Mouse (Mus musculus) CH12.LX (cell line): ENCODE results near the gene Flt1. TPM values are rescaled to one million over a fixed set of nuclear protein-coding genes. Genes with fewer than 3 reads are reported as not detected.

Experiments
- DNase-seq: peaks from one replicate; pipeline ENCODE4 v3.0.0-alpha.2; 2013; ENCODE audit errors: extremely low read depth
- H3K27ac ChIP-seq: 2 replicates; pipeline ENCODE4 v1.5.1; 2012; ENCODE audit warnings: low read depth, mild to moderate bottlenecking, control low read depth, moderate library complexity; ENCODE audit not compliant: insufficient read depth
- H3K27me3 ChIP-seq: replicated peaks from 2 replicates; pipeline ENCODE3; 2012; ENCODE audit warnings: inconsistent platforms
- H3K36me3 ChIP-seq, 2 experiments: replicated peaks in 1 of 2; 2 replicates each; pipeline versions ENCODE3 to v1.6.1; 2012; ENCODE audit warnings: inconsistent platforms in 1 of 2, low read length in 1 of 2, mild to moderate bottlenecking in 1 of 2, mixed read lengths in 1 of 2, moderate library complexity in 1 of 2; ENCODE audit not compliant: control insufficient read depth in 1 of 2, insufficient read depth in 1 of 2
- H3K4me1 ChIP-seq, 2 experiments: 2 replicates each; pipeline ENCODE4 v1.6.1; 2012; ENCODE audit warnings: inconsistent platforms in 1 of 2, moderate library complexity in 1 of 2; ENCODE audit not compliant: insufficient read depth in 2 of 2, control insufficient read depth in 1 of 2
- H3K4me2 ChIP-seq: 2 replicates; pipeline ENCODE4 v1.6.1; 2012; ENCODE audit warnings: low read depth, mild to moderate bottlenecking, control low read depth; ENCODE audit not compliant: poor library complexity, insufficient read depth, severe bottlenecking
- H3K4me3 ChIP-seq, 3 experiments: fragments of 150-350 bp in 1 of 3; sonication (generic) in 1 of 3; replicated peaks in 1 of 3; 2 replicates each; pipeline versions ENCODE3 to v1.5.1; 2011 to 2012; ENCODE audit warnings: low read depth in 2 of 3, low read length in 2 of 3, mild to moderate bottlenecking in 2 of 3, moderate library complexity in 2 of 3, control low read depth in 1 of 3, improper control_type of control experiment in 1 of 3, inconsistent platforms in 1 of 3, mixed read lengths in 1 of 3; ENCODE audit not compliant: poor library complexity in 1 of 3
- H3K79me2 ChIP-seq: replicated peaks from 2 replicates; pipeline ENCODE4 v1.6.1; 2012; ENCODE audit warnings: mild to moderate bottlenecking, moderate library complexity; ENCODE audit not compliant: control insufficient read depth, poor library complexity, insufficient read depth, severe bottlenecking; ENCODE audit errors: extremely low read depth
- H3K9ac ChIP-seq: 2 replicates; pipeline ENCODE4 v1.6.1; 2012; ENCODE audit warnings: low read depth, mild to moderate bottlenecking, control low read depth, moderate library complexity; ENCODE audit not compliant: insufficient read depth
- H3K9me3 ChIP-seq: replicated peaks from 2 replicates; pipeline ENCODE3; 2012; ENCODE audit warnings: low read length, inconsistent platforms, mixed read lengths
- CHD1 ChIP-seq: IDR thresholded peaks from 2 replicates; pipeline ENCODE4 v1.6.1; 2012; ENCODE audit warnings: low read depth, low read length, improper control_type of control experiment, inconsistent platforms
- ELF1 ChIP-seq: IDR thresholded peaks from 2 replicates; pipeline ENCODE4 v1.6.1; 2014; ENCODE audit warnings: low read depth, mild to moderate bottlenecking, inconsistent platforms, low read length, improper control_type of control experiment
- ETS1 ChIP-seq: conservative IDR thresholded peaks from 2 replicates; pipeline ENCODE4 v1.6.1; 2012; ENCODE audit warnings: low read depth, mild to moderate bottlenecking, inconsistent platforms, low read length, improper control_type of control experiment, moderate library complexity
- GABPA ChIP-seq: IDR thresholded peaks from 2 replicates; pipeline ENCODE4 v1.6.1; 2012; ENCODE audit warnings: low read depth, low read length, improper control_type of control experiment, inconsistent platforms; ENCODE audit not compliant: insufficient replicate concordance
- HCFC1 ChIP-seq: IDR thresholded peaks from 2 replicates; pipeline ENCODE4 v1.6.1; 2012; ENCODE audit warnings: low read depth, mild to moderate bottlenecking, inconsistent platforms, low read length, improper control_type of control experiment
- IRF4 ChIP-seq: IDR thresholded peaks from 2 replicates; pipeline ENCODE4 v1.6.1; 2014; ENCODE audit warnings: low read depth, mild to moderate bottlenecking, inconsistent platforms, low read length, improper control_type of control experiment
- JUN ChIP-seq: IDR thresholded peaks from 2 replicates; pipeline ENCODE4 v1.6.1; 2011; ENCODE audit warnings: low read depth, mild to moderate bottlenecking, low read length, improper control_type of control experiment, moderate library complexity; ENCODE audit not compliant: insufficient read depth
- JUND ChIP-seq: conservative IDR thresholded peaks from 2 replicates; pipeline ENCODE4 v1.6.1; 2011; ENCODE audit warnings: low read depth, low read length, improper control_type of control experiment
- MAFK ChIP-seq: IDR thresholded peaks from 2 replicates; pipeline ENCODE4 v1.6.1; 2011; ENCODE audit warnings: low read length, improper control_type of control experiment; ENCODE audit not compliant: insufficient replicate concordance
- MEF2A ChIP-seq: IDR thresholded peaks from 2 replicates; pipeline ENCODE4 v1.6.1; 2014; ENCODE audit warnings: low read depth, mild to moderate bottlenecking, inconsistent platforms, low read length, improper control_type of control experiment, borderline replicate concordance
- NELFE ChIP-seq: IDR thresholded peaks from 2 replicates; pipeline ENCODE4 v1.6.1; 2011; ENCODE audit warnings: low read depth, low read length, improper control_type of control experiment
- PAX5 ChIP-seq: IDR thresholded peaks from 2 replicates; pipeline ENCODE4 v1.6.1; 2012; ENCODE audit warnings: low read length, inconsistent platforms, mixed read lengths
- POLR2A ChIP-seq: IDR thresholded peaks from 2 replicates; pipeline ENCODE4 v1.6.1; 2011; ENCODE audit warnings: low read depth, mild to moderate bottlenecking, improper control_type of control experiment, low read length
- POLR2AphosphoS2 ChIP-seq: IDR thresholded peaks from 2 replicates; pipeline ENCODE4 v1.6.1; 2011; ENCODE audit warnings: low read depth, low read length, improper control_type of control experiment
- RAD21 ChIP-seq: IDR thresholded peaks from 2 replicates; pipeline ENCODE4 v1.6.1; 2011; ENCODE audit warnings: low read depth, mild to moderate bottlenecking, low read length, improper control_type of control experiment, moderate library complexity
- RCOR1 ChIP-seq: conservative IDR thresholded peaks from 2 replicates; pipeline ENCODE4 v1.6.1; 2012; ENCODE audit warnings: low read depth, mild to moderate bottlenecking, inconsistent platforms, low read length, improper control_type of control experiment
- SIN3A ChIP-seq: IDR thresholded peaks from 2 replicates; pipeline ENCODE4 v1.6.1; 2012; ENCODE audit warnings: low read length, improper control_type of control experiment, inconsistent platforms
- SMC3 ChIP-seq: IDR thresholded peaks from 2 replicates; pipeline ENCODE4 v1.6.1; 2011; ENCODE audit warnings: low read depth, low read length, improper control_type of control experiment
- TCF12 ChIP-seq: IDR thresholded peaks from 2 replicates; pipeline ENCODE4 v1.6.1; 2014; ENCODE audit warnings: low read depth, mild to moderate bottlenecking, inconsistent platforms, low read length, improper control_type of control experiment
- UBTF ChIP-seq: IDR thresholded peaks from 2 replicates; pipeline ENCODE4 v1.6.1; 2012; ENCODE audit warnings: low read depth, mild to moderate bottlenecking, inconsistent platforms, low read length, improper control_type of control experiment, moderate library complexity
- USF1 ChIP-seq: IDR thresholded peaks from 2 replicates; pipeline ENCODE4 v1.6.1; 2014; ENCODE audit warnings: low read depth, mild to moderate bottlenecking, inconsistent platforms, low read length, improper control_type of control experiment
- ZC3H11A ChIP-seq: IDR thresholded peaks from 2 replicates; pipeline ENCODE4 v1.6.1; 2012; ENCODE audit warnings: low read depth, mild to moderate bottlenecking, inconsistent platforms, low read length, improper control_type of control experiment
- ZKSCAN1 ChIP-seq: IDR thresholded peaks from 2 replicates; pipeline ENCODE4 v1.6.1; 2012; ENCODE audit warnings: low read depth, inconsistent platforms, low read length, improper control_type of control experiment, borderline replicate concordance
- ZMIZ1 ChIP-seq: IDR thresholded peaks from 2 replicates; pipeline ENCODE4 v1.6.1; 2012; ENCODE audit warnings: low read depth, mild to moderate bottlenecking, inconsistent platforms, low read length, improper control_type of control experiment
- ZNF384 ChIP-seq: IDR thresholded peaks from 2 replicates; pipeline ENCODE4 v1.6.1; 2012; ENCODE audit warnings: low read depth, low read length, improper control_type of control experiment, inconsistent platforms
- dilution Hi-C: fragments of 300-500 bp; cut with MboI; formaldehyde crosslinking; loops from 2 replicates; pipeline ENCODE4 v1.14.3; 2020; ENCODE audit warnings: low sequenced_read_pairs; ENCODE audit not compliant: extremely low pct_unique_long_range_greater_than_20kb, extremely low pct_ligation_motif_present
- in situ Hi-C: fragments of 300-500 bp; cut with MboI; formaldehyde crosslinking; loops from 3 replicates; pipeline ENCODE4 v1.14.3; 2019; ENCODE audit warnings: low sequenced_read_pairs, low pct_ligation_motif_present, low pct_unique_long_range_greater_than_20kb, mixed read lengths
- polyA plus RNA-seq: library from polyadenylated mRNA; unstranded; fragments of >175 nt; gene quantifications from 2 replicates; pipeline ENCODE4 v1.2.1, GENCODE M21; 2012; ENCODE audit warnings: low read depth; ENCODE audit not compliant: insufficient read length
- total RNA-seq, 2 experiments: library from RNA; depleted of rRNA; stranded (reverse); fragments of 300-350 nt in 1 of 2; fragments of >200 nt in 1 of 2; gene quantifications; 2 replicates each; pipeline ENCODE4 v1.2.3; 2012 to 2014

Gene Flt1
- total and polyA plus RNA-seq, 3 experiments, result 0.27 to 0.94 (median 0.47) TPM

GRCm38 (mm10) chr5:147704890-147705289 lies 20.9 kb downstream of the Flt1 start:
- in situ Hi-C loops, result no loop called here
- Histone ChIP-seq H3K4me2 (no peak overlapping the region), H3K36me3 (no peaks in the 10 kb centered on the region), H3K9me3 (peaks cover 8% of the 10 kb centered on the region), H3K79me2 (no peaks in the 10 kb centered on the region), H3K4me3 (no peak overlapping the region), H3K27me3 (no peaks in the 10 kb centered on the region), H3K9ac (no peak overlapping the region), H3K4me1 (peaks cover 14 to 44% of the 10 kb centered on the region in 2 experiments), H3K27ac (no peak overlapping the region)
- TF ChIP-seq HCFC1 (no peak), JUN (no peak), TCF12 (no peak), NELFE (no peak), SIN3A (no peak), ZKSCAN1 (no peak), GABPA (no peak), POLR2A (no peak), ZMIZ1 (no peak), ETS1 (no peak), ZC3H11A (no peak), USF1 (no peak), ZNF384 (no peak), RAD21 (no peak), PAX5 (no peak), RCOR1 (no peak), MEF2A (no peak), CHD1 (no peak), ELF1 (no peak)
- DNase-seq, result no peak
- dilution Hi-C loops, result no loop called here

GRCm38 (mm10) chr5:147702423-147702822 lies 23.4 kb downstream of the Flt1 start:
- Histone ChIP-seq H3K4me1 (peaks cover 8 to 46% of the 10 kb centered on the region in 2 experiments), H3K27ac (no peak overlapping the region), H3K9ac (no peak overlapping the region), H3K4me2 (no peak overlapping the region), H3K27me3 (no peaks in the 10 kb centered on the region), H3K36me3 (no peaks in the 10 kb centered on the region), H3K79me2 (no peaks in the 10 kb centered on the region), H3K9me3 (no peaks in the 10 kb centered on the region), H3K4me3 (no peak overlapping the region)
- dilution Hi-C loops, result no loop called here
- DNase-seq, result no peak
- no peak for TF ChIP-seq POLR2AphosphoS2
- TF ChIP-seq IRF4, result no peak
- TF ChIP-seq TCF12, result no peak
- TF ChIP-seq CHD1, result no peak
- no peak for TF ChIP-seq JUND
- TF ChIP-seq ZNF384, result no peak
- TF ChIP-seq MAFK, result no peak
- TF ChIP-seq ZKSCAN1, result no peak
- no peak for TF ChIP-seq RAD21
- TF ChIP-seq GABPA, result no peak
- TF ChIP-seq UBTF, result no peak
- no peak for TF ChIP-seq SMC3
- no peak for TF ChIP-seq ZC3H11A
- in situ Hi-C loops, result no loop called here
